10 mouse cellular contexts compared by ENCODE assay signal in the genomic region with DNA sequence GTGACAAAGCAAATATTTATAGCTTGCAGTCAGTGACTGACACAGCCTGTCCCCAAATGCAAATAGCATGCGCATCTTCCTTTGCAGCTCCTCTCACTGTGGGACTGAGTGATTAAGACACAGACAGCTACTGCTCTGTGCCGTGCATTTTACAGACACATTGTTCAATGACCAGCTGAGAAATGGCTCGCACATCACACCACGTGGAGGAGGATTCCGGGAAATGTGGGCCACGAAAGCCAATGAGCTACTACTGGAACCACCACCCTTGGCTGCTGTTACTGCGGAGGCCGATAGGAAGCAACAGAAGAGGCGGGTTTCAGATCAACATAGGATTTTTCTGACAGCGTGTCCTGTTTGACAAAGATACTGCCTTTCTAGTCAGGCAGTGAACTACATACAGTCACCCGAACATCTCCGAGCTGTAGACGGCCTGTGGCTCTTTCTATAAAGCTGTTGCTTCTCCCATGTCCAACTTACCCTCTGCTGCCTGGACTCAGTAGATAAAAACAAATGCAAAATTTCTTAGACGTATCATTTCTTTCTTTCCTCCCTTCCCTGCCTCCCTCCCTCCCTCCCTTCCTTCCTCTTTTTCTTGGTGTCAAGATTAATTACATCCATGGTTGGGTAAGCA. TPM values are rescaled to one million over a fixed set of nuclear protein-coding genes. Genes with fewer than 3 reads are reported as not detected.
DNase-seq lines count a peak whose midpoint lies in the region.
"Had no signal": no experiment of that assay in that cellular context is flagged by ENCODE, and none has a peak within 500 bp of the region (broad histone marks: within the 10 kb centered on the region; RNA-seq: fewer than 3 reads in every experiment).

No protein-coding gene starts in this region.

- peaks cover 12% of the 10 kb centered on the region; the same call in 1 of the 2 replicates for H3K4me1 ChIP-seq in limb, embryonic 10.5 days

- no peak overlapping the region for H3K27ac ChIP-seq in limb, embryonic 10.5 days
- H3K27ac ChIP-seq: embryonic facial prominence, embryonic 12.5 days had no signal

- WGBS in limb, embryonic 10.5 days, result 85% methylated on average over 14 of the region's 14 CpGs

- H3K9me3 ChIP-seq in limb, embryonic 10.5 days (replicated peaks), result no peaks in the 10 kb centered on the region
- H3K9me3 ChIP-seq: embryonic facial prominence, embryonic 12.5 days; limb, embryonic 12.5 days had no signal

- DNase-seq in kidney, postnatal 10 days, result peak; percentile 34
- no peak for DNase-seq in kidney, postnatal 14 days
- peak; percentile 20 to 26 for DNase-seq in frontal cortex, postnatal 10 days (ENCODE audit: low spot score in 2 of 2)
- DNase-seq in layer of hippocampus, adult 18-20 months (ENCODE audit: low spot score in 2 of 2), result peak; percentile 48 to 73
- peak; percentile 66 for DNase-seq in lung, postnatal 10 days
- DNase-seq in splenic B cell, adult 2 months (ENCODE audit: low read depth, low spot score), result peak; percentile 41
- no peak for DNase-seq in adrenal gland, postnatal 25 days
- DNase-seq in limb, embryonic 10.5 days (ENCODE audit: low spot score), result no peak

- H3K36me3 ChIP-seq in splenic B cell, adult 2 months (ENCODE audit: control insufficient read depth, insufficient read depth, low read length, poor library complexity, severe bottlenecking), result no peaks in the 10 kb centered on the region
- peaks cover 19% of the 10 kb centered on the region for H3K36me3 ChIP-seq in limb, embryonic 10.5 days

- H3K4me3 ChIP-seq in limb, embryonic 10.5 days, result no peak overlapping the region
- H3K4me3 ChIP-seq: embryonic facial prominence, embryonic 12.5 days; limb, embryonic 12.5 days had no signal

- no peaks in the 10 kb centered on the region for H3K27me3 ChIP-seq in splenic B cell, adult 2 months (ENCODE audit: control insufficient read depth, insufficient read depth, low read length, poor library complexity, severe bottlenecking)
- H3K27me3 ChIP-seq in limb, embryonic 10.5 days (ENCODE audit: low read depth, poor library complexity, severe bottlenecking), result no peaks in the 10 kb centered on the region
- H3K27me3 ChIP-seq: embryonic facial prominence, embryonic 12.5 days; limb, embryonic 12.5 days had no signal

RNA-seq across cellular contexts. Expression of a gene that starts 31.9 kb away (rescaled TPM):
- total RNA-seq in layer of hippocampus, adult 18-20 months (2021), result 10 to 100 TPM; 62.6 to 65.4 TPM
- total RNA-seq in adrenal gland, postnatal 25 days (2021), result 7.4 and 8.1 TPM in 2 replicates
- 15.4 and 19.3 TPM in 2 replicates for polyA plus RNA-seq in limb, embryonic 10.5 days (2016; fragmentation: Nextera tagmentation; extraction: Ambion mirVana)

Comparison
In these comparisons a context has a peak if more than half of its experiments do, and no peak if none do; other contexts are left out.
1. DNase-seq: peak in kidney, postnatal 10 days (single experiment), frontal cortex, postnatal 10 days (2 of 2), layer of hippocampus, adult 18-20 months (2 of 2), lung, postnatal 10 days (single experiment) and splenic B cell, adult 2 months (single experiment); none in kidney, postnatal 14 days (single experiment), adrenal gland, postnatal 25 days (single experiment) and limb, embryonic 10.5 days (single experiment).